Mouse (Mus musculus) thymus, postnatal 25 days (tissue): ENCODE measurements around the gene Ctsw.

Experiments
- DNase-seq: peaks from one replicate; pipeline ENCODE4 v3.0.0; 2022

Ctsw gene

DNA sequence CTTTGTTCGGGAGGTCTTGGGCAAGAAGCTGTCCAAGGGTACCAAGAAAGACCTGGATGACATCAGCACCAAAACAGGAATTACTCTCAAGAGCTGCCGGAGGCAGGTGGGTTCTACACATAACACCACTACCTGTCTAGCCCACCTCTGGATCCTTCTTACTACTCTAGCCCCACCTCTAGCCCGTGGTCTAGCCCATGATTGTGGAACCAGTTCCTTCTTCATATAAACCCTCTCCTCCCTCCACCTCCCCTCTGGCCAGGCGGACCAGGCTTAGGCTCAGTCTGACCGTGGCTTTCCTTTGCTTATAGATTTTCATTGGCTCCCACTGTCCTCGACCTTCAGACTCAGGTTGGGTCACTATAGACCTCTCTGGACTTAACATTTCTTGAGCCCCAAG lies 6.9 kb downstream of the Ctsw start:
- DNase-seq, result no peak

DNA sequence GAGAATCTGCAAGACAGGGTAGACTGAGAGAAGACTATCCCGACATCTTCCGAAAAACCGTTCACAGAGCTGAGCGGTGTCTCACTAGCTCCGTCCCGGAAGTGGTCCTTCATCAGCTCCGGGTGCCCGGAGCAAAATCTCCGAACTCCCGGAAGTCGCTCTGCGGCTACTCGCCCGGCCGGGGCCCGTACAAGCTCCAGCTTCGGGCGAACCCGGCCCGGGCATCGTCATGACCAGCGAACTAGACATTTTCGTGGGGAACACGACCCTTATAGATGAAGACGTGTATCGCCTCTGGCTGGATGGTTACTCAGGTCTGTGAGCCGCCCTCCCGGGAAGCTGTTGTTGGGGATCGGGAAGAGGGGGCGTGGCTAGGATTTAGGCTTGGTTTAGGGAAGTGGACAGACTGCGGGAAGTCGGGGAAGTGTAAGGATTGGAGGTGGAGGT lies 7.8 kb downstream of the Ctsw start, which contains the start of gene Fibp:
Fibp (plus strand) TSS at position 151 of the 447 bp plus-strand sequence.
- peak; percentile 81 for DNase-seq

DNA sequence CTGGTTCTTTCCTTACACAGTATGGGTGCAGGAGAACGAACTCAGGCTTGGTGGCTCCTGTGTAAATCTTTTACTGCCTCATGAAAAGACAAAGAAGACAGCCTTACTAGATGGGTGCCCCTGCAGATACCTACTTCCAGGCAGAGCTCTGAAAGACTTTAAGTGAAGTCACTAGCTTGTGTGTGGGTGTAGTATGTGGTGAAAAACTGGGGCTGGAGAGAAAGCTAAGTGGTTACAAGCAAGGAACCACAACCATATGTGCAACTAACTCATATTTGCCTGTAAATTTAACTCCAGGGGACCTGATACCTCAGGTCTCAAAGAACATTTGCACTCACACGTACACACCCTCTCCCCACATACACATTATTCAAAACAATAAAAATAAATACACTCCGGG lies 8.4 kb downstream of the Ctsw start:
- no peak for DNase-seq

DNA sequence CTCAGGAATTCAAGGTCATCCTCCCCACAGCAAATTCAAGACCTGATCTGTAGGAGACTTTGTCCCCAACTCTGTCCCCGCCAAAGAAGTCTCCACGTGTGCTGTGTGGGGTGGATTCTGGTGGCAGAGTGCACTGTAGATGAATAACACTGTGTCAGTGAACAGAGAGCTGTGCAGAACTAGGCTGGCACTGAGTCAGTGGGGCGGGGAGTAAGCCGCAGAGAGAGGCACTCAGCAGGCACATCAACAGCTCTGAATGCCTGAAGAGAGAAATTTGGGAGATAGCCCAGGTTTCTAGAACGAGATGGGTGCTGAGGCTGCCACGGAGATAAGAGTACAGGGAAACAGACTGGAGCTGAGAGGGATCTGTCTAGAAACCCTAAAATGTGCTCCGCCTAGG lies 9.3 kb downstream of the Ctsw start:
- DNase-seq, result no peak

DNA sequence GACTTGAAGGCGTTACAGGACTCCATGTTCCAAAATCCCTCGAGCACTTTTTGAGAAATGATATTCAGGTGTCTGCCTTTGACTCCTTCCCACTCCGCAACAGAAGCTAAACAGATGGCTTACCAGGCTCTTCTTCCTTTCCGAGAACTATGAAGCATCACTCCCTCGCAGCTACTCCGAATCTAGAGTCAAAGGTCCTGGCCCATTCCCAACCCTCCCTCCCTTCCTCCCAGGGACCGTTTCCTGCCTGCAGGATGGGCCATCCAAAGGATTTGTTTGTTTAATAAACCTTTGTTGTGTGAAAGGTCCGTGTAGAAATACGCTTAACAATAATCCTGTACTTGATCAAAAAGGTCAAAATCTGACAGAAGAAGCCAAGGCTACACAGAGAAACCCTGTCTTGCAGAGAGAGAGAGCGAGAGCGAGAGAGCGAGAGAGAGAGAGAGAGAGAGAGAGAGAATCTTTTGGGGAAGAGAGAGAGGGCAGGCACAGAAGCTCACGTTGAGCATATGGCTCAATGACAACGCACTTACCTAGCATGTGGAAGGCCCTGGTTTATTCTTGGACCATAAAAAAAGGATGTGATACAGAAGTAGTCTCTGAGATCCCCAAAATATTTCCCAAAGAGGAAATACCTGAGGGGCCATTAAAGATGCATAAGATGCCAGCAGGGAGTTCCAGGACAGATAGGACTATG lies 10.4 kb downstream of the Ctsw start, which contains the start of gene Ccdc85b:
Ccdc85b (minus strand) TSS at position 149 of the 697 bp plus-strand sequence.
- DNase-seq, result no peak

DNA sequence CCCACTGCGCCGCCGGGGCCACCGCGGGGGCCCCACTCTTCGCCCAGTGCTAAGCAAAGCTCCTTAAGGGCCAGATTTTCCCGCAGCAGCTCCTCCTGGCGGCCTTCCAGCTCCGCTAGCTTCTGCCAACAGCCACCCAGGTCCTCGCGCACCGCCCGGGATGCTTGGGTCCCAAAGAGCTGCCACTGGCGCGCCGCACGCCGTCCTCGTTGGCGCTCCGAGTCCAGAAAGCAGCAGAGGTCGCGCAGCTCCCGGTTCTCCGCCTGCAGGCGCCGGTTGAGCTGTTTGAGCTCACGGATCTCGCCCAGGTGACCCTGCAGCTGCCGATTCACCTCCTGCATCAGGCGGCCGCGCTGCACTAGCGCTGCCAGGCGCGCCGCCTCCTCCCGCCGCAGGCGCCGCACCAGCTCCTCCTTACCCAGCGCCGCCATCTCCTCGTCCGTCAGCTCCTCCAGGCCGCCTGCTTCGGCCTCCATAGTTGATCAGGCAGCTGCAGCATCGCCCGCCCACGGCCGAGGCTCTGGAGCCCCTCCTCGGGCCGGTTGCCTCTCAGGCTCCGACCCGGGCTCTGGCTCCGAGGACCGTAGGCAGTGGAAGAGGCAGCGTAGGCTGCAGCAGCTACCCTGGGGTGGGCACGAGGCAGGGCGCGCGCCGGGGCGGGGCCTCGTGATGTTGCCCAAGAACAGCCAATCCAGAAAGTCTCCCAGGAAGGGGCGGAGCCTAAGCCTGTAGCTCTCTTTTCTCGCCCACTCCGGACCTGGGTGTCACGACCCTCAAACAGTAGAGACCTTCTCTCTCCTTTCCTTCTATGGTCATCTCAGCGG lies 11.2 kb downstream of the Ctsw start:
- DNase-seq, result peak; percentile 96

DNA sequence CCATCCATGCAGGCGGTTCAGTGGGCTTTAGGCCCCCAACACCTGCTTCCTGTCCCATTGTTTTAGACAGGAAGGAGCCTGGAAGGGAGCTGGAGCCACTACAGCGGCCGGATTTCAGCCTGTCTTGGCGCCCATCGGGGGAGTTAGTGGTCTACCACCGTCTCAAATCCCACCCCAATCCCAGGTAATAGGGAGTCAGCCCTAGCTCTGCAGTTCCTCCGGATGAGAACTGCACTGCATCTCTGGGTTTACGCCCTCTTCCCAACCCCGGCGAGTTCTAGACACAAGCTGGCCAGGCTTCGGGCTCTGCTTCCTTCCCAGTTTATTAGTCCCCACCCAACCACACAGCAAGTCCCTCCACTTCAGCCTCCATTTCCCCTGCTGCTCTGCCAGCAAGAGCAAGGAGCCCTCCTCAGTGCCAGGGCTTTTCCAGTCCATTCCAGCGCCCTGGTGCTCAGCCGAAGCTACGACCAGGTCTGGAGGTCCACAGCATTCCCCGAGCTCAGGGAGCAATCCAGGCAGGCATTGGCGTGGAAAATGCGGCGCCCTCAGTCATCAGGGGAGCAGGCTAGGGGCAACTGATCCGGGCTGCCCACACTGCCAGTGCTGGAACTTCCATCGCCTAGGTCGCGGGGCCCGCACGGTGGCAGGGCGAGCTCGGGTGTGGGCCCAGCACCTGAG lies 11.9 kb downstream of the Ctsw start:
- no peak for DNase-seq

DNA sequence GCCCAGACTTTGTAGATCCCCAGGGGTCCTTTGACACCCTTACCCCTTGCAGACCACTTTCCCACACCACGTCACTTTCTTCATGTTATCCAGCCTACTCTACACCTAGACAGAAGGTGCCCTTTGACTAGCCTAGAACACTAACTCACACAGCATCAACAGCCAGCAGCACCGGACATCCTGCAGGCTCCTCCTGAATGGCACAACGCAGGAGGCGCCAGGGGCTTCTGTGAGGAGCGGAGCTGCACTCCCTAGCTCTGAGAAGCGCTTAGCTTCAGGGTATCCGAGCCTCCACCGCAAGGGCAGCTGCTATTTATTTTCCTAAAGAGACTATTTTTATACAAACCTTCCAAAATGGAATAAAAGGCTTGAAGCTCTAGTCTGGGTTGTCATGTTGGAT lies 12.7 kb downstream of the Ctsw start:
- no peak for DNase-seq

DNA sequence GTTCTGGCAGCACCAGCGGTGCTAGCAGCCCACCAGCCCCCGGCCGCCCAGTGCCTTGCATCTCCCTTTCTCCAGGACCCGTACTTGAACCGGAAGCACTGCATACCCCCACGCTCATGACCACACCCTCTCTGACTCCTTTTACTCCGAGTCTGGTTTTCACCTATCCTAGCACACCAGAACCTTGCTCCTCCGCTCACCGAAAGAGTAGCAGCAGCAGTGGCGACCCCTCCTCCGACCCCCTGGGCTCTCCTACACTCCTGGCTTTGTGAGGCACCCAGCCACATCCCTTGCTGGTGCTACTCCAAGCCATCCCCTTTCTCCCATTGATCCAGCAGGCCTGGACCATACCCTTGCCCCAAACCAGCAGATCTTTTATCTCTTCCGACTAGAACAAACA lies 13.3 kb downstream of the Ctsw start:
- no peak for DNase-seq

DNA sequence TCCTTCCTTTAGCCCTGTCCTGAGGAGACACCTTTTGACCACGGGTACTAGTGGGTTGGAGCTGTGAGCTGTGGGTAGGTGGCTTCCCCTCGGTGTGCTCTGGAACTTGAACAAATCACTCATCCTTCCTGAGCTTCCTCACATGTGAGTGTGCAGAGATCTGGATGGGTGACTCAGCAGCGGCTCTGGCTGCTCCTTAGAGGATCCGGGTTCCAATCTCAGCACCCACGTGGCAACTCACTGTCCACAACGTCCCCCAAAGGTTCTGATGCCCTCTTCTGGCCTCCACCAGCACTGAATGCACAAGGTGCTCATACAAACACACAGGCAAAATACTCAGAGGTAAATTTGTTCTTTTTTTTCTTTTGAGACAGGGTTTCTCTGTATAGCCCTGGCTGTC lies 16.5 kb downstream of the Ctsw start:
- no peak for DNase-seq

DNA sequence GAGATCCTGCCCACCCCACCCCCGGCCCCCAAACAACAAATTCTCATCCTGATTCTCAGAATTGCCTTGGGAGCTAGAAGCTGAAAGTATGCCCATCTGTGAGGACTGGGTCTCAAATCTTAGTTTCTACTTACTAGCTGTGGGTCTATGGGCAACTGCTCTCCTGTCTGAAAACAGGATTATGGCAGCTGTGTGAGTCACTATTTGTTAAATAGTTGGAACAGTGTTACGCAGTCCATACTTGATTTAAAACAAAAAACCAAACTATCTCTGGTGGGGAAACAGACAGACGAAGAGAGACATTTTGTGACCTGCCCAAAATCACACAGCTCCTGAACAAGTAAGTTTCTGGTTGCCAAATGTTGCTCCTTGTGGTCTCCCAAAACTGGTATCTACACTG lies 18.6 kb downstream of the Ctsw start:
- no peak for DNase-seq

DNA sequence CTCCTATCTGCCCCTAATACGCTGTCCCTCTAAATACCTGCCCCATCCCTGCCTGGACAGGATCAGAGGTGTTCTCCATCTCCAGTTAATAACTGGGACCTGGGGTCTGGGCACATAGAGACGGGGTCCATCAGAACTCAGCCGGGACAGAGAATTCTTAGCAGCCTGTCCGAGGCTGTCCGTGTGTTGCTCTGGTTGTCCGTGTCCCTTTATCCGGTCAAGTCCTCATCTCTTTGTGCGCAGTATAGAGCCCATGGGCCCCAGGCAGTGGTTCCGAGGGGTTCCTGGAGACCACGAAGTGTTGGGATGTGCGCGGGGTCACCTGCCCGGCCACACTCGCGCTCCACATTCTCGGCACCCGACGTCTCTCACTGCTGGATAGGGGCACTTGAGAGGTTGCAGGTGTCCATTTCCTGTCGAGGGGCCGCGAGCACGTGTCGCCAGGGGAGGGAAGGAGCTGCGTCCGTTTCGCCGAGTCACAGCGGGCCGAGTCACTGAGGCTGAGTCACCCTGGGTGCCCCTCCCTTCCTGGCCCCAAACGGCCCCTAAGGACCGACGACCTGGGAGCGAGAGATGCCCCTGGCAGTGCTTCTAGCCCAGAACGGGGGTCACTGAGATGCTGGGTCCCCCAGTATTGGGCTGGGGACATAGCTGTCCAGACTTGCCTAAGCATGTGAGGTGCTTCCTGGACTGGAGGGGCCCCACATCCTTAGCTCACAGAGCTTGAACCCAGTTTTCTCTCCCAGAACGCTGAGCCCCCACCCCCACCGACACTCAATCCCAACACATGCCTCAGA lies 19.8 kb downstream of the Ctsw start:
- no peak for DNase-seq

DNA sequence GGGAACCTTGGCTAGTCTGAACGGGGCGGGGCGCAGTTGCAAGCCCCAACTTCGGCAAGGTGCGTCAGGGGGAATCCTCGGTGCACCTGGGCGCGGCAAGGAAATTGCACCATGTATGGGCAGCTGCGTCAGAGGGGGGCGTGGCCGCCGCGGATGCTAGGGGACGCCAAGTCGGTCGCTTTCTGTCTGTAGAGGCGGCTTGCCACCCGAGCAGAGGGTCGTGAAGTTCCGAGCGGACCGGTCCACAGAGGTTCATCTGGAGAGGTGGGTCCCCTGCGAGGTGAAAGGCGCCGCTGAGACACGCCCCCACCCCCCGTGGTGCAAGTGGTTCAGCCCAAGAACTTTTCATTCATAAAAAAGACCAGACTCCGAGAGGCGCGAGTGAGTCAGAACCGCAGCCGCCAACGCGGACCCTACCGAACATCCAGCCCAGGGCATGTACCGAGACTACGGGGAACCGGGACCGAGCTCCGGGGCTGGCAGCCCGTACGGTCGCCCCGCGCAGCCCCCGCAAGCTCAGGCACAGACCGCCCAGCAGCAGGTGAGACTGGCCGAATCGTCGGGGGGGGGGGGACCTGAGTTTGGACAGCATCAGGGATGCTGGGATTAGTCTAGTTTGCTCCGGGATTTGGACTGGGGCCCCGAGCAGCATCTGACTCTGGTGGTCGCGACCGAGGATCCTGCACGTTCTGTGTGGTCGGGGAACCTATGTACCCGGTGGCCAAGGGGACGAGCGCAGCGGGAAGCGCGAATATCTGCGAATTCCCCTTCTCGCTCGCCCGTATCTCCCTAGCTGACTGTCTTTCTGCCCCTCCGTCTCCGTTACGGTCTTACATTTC lies 20.6 kb downstream of the Ctsw start, which contains the start of gene Fosl1:
Fosl1 (plus strand) TSS at position 33 of the 839 bp plus-strand sequence.
- DNase-seq, result peak; percentile 84

DNA sequence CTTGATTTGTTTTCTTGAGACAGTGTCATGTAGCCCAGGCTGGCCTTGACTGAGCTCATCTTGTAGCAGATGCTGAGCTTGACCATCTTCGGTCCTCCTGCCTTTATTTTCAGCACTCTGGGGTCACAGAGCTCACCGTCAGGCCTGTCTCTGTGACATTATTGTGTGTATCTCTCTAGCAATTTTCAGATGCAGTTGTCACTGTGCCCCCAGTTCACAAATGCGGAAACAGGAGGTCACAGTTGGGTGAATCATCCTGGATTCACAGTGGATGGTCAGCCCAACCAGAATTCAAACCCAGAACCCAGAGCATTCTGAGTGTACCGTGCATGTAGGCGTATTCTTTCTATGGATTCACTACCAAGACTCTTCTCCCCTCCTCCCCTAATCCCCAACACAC lies 22.6 kb downstream of the Ctsw start:
- DNase-seq, result no peak

DNA sequence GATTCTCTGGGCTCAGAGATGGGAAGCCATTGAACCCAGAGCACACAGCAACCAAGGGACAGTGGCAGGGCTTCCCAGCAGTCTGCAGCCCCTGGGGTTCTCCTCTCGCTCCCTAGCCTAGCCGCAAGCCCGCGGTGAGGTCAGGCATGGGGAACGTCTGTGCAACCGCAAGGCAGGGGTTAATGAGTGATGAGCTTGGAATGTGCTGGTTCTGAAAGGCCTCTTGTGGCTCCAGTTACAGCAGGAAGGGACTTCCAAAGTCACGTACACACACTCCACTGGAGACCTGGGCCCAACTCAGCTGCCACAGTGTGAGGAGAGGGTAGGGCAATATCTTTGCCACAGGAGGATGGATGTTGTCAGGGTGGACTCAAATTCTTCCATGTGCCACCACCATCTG lies 23.4 kb downstream of the Ctsw start:
- DNase-seq, result no peak

DNA sequence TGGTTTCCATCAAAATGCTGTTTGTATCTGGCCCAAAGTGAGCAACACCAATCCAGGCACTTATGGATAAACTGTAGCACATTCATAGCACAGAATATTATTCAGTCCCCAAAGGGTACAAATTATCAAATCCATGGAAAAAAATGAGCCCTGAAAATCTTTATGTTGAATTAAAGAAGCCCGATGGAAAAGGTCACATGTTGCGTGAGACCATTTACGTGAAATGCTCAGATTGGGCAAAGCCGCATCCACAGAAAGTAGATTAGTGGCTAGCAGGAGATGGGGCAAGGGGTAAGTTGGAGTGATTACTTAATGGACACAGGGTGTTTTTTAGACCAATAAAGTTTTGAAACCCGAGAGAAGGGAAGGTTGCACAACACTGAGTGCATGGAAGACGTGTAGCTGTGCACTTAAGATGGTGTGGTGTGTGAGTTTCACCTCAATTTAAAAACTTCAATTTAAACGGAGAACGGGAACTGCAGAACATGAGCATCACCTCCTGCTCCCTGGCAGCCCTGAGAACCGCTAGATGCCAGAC lies 23.9 kb downstream of the Ctsw start:
- no peak for DNase-seq

DNA sequence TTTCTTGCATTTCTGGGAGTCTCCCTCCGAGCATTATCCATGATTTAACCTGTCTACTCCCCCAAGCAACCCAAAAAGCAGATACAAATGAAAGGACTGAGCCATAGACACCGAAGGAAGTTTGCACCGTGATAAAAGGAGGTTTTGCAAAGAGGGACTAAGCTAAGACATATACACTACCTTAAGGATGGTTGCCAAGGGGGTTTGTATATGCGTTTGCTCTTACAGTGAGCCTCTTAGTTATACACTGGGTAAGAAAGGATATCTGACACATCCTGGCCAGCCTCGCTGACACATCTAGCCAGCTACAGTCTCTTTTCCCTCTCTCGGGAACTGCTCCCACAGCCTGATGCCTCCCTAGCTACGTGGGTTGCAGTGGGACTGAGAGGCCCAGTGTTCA lies 34.4 kb downstream of the Ctsw start:
- DNase-seq, result no peak

DNA sequence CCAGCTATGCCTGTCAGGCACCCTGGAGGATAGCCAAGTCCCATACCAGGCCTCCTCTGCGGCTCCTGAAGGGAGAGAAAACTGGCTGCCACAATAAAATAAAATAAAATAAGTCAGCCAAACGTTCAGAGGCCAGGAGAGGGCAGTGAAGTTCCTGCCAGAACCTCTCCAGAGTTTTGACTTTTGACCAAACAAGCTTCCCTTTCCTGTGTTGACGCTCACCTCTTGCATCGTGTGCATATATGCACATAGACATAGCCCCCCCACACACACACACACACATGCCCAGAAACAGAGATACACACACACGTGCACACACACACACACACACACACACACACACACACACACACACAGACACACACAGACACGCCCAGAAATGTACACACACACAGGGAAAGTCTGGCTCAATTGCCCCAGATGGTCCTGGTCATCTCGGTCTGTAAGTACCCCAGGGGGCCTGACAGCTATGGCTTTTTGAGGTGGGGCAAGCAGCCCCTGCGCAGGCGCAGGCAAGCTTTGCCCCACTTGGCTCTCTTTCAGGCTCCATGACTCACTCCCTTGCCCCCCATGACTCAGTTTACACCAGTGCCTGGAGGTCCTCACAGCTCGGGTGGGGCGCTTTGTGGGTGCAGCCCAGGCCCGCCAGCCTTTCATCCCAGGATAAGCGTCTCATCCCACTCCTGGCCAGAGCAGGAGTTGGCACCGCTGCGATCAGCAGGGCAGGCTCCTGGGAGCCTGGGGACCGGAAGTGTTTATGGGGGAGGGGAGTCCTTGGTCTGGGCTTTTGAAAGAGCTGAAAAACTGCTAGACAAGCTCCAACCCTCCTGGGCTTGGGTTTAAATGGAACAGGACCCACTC lies 35.1 kb downstream of the Ctsw start:
- DNase-seq, result peak; percentile 80

DNA sequence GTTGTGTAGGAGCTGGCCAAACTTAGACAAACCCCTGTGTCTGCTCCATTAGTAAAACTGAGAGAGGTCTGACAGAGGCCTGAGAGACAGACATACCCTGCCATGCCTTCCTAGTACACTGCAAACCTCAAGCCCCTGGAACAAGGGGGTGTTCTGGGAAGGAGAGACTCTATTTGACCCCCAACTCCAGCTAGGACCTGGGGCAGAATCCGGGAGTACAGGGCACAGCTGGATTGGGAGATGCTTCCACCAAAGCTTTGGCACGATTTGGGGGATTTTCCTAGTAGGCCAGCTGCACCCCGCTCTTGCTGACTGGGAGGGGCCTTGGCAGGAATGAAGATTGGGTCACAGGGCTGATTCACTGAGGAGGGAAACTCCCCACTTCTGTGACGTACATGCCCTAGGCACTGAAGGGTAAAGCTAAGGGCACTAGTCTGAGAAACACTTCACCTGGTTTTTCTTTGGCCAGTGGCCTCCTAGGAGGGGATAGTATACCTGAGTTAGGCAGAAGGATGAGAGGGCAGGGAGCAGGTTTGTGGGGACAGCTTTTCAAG lies 36.3 kb downstream of the Ctsw start:
- no peak for DNase-seq

DNA sequence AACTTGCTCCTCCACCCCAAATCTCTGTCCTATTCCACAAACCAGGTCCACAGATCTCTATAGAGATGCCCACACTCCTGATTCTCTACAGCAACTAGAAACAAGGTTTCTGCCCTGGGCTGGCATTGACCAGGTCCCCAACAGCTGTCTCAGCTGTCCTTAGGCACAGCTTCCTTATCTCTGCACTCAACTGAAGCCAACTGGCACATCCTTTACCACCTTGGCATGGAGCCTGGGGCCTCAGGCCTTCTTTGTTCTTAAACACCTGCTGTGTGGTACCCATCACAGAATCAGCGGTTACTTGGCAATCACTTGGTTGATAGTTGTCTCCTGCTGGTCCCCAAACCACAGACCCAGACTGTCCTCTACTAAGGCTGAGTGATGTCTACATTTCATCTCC lies 37.9 kb downstream of the Ctsw start:
- DNase-seq, result peak; percentile 39
